ENCODE assay signal across 8 mouse cellular contexts in genomic region chr1:154118374-154119004, GRCm38 (mm10).
DNase-seq lines count a peak whose midpoint lies in the region; ATAC-seq lines count a peak whose summit lies in the region.

No protein-coding gene starts in this region.

- intact Hi-C loops in heart, postnatal 10 days (cut with DNase I) = loop anchor here (1.0 to 2.0 kb wide), 4 partner anchors 41 to 223 kb away; no protein-coding TSS in a partner anchor

- no peaks in the 10 kb centered on the region for H3K27me3 ChIP-seq in lung, embryonic 16.5 days (ENCODE audit: control insufficient read depth, insufficient read depth, low read depth, low read length)

- WGBS in lung, embryonic 16.5 days = 37% methylated on average over 10 of the region's 10 CpGs

- H3K9ac ChIP-seq in lung, embryonic 16.5 days (ENCODE audit: low read length) = no peak overlapping the region

- H3K36me3 ChIP-seq in lung, embryonic 16.5 days (ENCODE audit: control insufficient read depth, insufficient read depth, low read length) = no peaks in the 10 kb centered on the region

- H3K4me2 ChIP-seq in lung, embryonic 16.5 days (ENCODE audit: low read depth, low read length) = peak overlapping the region; percentile 48; the same call in 1 of the 2 replicates

- peak overlapping the region; percentile 55 for H3K27ac ChIP-seq in brown adipose tissue, adult 24 weeks (replicated peaks; ENCODE audit: low read depth, low read length)
- H3K27ac ChIP-seq in lung, embryonic 16.5 days (ENCODE audit: low read length) = no peak overlapping the region

- H3K4me1 ChIP-seq in brown adipose tissue, adult 24 weeks (ENCODE audit: control insufficient read depth, insufficient read depth, insufficient read length, low read length) = peaks cover 8% of the 10 kb centered on the region; the same call in 1 of the 2 replicates
- peaks cover 26% of the 10 kb centered on the region for H3K4me1 ChIP-seq in lung, embryonic 16.5 days (replicated peaks; ENCODE audit: control insufficient read depth, insufficient read depth, low read length)

- H3K9me3 ChIP-seq in lung, embryonic 16.5 days (ENCODE audit: control insufficient read depth, low read length) = no peaks in the 10 kb centered on the region

- peak; percentile 81 for ATAC-seq in erythroid progenitor cell, adult 5-6 weeks (replicated peaks; ENCODE audit: low FRiP score, poor library complexity, severe bottlenecking)
- peak; percentile 39 for ATAC-seq in lung, embryonic 16.5 days (ENCODE audit: low read depth)

- peak; percentile 82 for DNase-seq in ES-CJ7 (ENCODE audit: low read depth, low spot score)
- peak; percentile 80 to 86 for DNase-seq in heart, postnatal 10 days
- DNase-seq in kidney, postnatal 4 days = peak; percentile 87 to 88
- peak; percentile 79 for DNase-seq in retina, postnatal 1 day
- DNase-seq in urinary bladder, adult 2 months (ENCODE audit: low spot score) = peak; percentile 56

- H3K4me3 ChIP-seq in brown adipose tissue, adult 24 weeks (ENCODE audit: insufficient read depth, low read depth, low read length) = no peak overlapping the region
- H3K4me3 ChIP-seq in lung, embryonic 16.5 days (ENCODE audit: low read length) = no peak overlapping the region
